Mouse (Mus musculus): ENCODE measurements at regions not wholly inside any gene's neighbourhood (a gene's known extent, or its start where the extent isn't known, plus 50 kb on each side); places are given as distances from the start of the nearest gene placed in this dataset.

DNA sequence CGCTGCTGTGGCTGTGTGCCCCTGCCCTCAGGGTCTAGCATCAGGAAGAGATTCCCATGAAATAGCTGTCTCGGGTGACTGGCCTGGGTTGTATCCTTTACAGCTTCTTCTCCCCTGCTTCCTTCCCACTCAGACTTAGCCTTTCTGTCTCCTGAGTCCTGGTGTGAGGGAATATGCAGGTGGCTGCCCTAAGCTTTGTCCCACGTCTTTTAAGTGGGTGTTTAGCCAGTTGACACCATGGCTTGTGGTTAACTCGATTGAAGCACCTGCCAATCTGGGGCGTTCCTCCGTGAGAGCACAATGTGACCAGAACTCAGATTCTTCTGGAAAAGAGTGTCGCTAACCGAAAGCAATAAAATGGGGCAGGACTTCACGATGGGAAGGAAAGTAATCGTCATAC, 369.4 kb upstream of the 3110018I06Rik start:
- no peak overlapping the region for H3K27ac ChIP-seq (replicated peaks)
- 73% methylated on average over 10 of the region's 10 CpGs for WGBS
- DNase-seq (ENCODE audit: low spot score), result no peak

DNA sequence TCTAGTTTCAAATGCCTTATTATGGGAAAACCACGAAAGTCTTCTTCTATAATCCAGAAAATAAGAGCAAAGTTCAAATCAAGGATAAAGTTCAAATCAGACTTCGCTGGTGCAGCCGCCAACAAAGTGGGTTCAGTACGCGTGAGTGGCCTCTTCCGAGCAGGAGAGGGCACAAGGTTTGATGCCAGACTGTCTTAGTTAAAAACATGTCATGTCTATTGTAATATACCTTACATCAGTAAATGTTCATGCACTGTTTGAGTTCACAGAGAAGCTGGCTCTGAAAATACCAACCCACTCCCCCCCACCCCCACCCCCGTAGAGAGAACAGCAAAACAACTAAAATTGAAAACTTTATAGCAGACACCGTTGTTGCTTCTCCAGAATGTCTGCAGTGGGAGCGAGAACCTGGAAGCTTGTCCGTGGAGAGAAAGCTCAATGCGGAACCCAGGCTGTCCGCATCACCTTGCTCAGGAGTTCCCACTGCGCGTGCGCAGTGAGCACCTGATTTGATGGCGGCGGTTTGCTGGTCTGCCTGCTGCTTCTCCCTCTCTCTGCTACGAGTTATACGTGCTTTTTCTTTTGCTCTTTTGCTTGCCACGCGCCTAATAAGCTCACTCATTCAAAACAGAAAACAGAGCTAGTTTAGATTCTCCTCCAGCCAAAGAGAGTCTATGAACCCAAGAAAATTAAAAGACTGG, 367.8 kb upstream of the 3110018I06Rik start:
- no peaks in the 10 kb centered on the region for H3K36me3 ChIP-seq (replicated peaks)
- peaks cover 44% of the 10 kb centered on the region for H3K4me1 ChIP-seq
- DNase-seq (ENCODE audit: low spot score), result no peak
- no peak overlapping the region for H3K4me3 ChIP-seq
- no peak overlapping the region for H3K27ac ChIP-seq (replicated peaks)
- no peaks in the 10 kb centered on the region for H3K27me3 ChIP-seq (replicated peaks; ENCODE audit: low read depth, poor library complexity, severe bottlenecking)
- no peaks in the 10 kb centered on the region for H3K9me3 ChIP-seq
- WGBS, result 87% methylated on average over 21 of the region's 21 CpGs

More for the DNA sequence above, 369.4 kb upstream of the 3110018I06Rik start:
- H3K36me3 ChIP-seq (replicated peaks), result no peaks in the 10 kb centered on the region
- no peaks in the 10 kb centered on the region for H3K27me3 ChIP-seq (replicated peaks; ENCODE audit: low read depth, poor library complexity, severe bottlenecking)
- H3K9me3 ChIP-seq, result no peaks in the 10 kb centered on the region
- H3K4me3 ChIP-seq, result no peak overlapping the region
- H3K4me1 ChIP-seq, result peaks cover 32% of the 10 kb centered on the region

DNA sequence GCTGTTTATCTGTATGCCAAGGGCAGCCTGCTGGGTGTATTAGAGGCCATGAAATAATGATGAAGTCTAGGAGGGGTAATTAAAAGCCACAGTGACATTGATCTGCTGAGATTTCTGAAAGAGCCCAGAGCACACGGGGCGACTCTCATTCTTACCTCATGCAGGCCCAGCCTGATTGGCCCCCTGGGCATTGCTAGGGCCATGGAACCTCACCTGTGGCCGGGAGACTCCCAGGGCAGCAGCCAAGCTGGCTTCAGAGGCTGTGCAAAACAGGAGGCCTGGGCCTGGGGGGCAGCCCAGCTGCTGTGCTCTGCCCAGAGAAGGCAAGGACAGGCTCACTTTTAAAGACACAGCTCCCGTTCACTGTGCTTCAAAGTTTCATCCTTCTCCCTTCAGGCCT, 366.4 kb upstream of the 3110018I06Rik start:
- no peaks in the 10 kb centered on the region for H3K27me3 ChIP-seq (replicated peaks; ENCODE audit: low read depth, poor library complexity, severe bottlenecking)
- DNase-seq (ENCODE audit: low spot score), result no peak
- peak overlapping the region; percentile 75 for H3K27ac ChIP-seq (replicated peaks)
- H3K4me1 ChIP-seq, result peaks cover 44% of the 10 kb centered on the region
- H3K4me3 ChIP-seq, result no peak overlapping the region
- no peaks in the 10 kb centered on the region for H3K36me3 ChIP-seq (replicated peaks)
- WGBS, result 52% methylated on average over 4 of the region's 4 CpGs
- H3K9me3 ChIP-seq, result no peaks in the 10 kb centered on the region

DNA sequence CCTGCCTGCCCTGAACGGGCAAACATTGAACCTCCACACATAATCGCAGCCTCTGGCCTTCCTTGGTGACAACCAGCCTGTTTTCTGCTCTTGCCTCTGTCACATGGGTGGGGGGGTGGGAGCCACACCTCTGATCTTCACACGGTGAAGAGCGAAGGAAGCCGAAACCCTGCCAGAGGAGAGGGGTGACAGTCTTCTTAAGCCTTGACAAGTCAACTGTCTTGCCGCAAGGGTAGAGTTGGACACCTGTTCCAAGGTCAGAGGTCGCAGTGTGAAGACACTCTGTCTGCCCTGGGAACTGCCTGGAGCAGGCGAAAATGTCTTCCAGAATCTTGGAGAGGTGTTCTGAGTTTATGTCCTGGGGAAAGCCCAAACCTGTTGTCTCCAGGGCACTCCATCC, 364.8 kb upstream of the 3110018I06Rik start:
- Histone ChIP-seq H3K36me3 (replicated peaks) (no peaks in the 10 kb centered on the region), H3K9me3 (no peaks in the 10 kb centered on the region), H3K4me3 (no peak overlapping the region), H3K27me3 (replicated peaks; ENCODE audit: low read depth, poor library complexity, severe bottlenecking) (no peaks in the 10 kb centered on the region), H3K4me1 (peaks cover 43% of the 10 kb centered on the region), H3K27ac (replicated peaks) (no peak overlapping the region)
- 77% methylated on average over 8 of the region's 8 CpGs for WGBS
- no peak for DNase-seq (ENCODE audit: low spot score)

DNA sequence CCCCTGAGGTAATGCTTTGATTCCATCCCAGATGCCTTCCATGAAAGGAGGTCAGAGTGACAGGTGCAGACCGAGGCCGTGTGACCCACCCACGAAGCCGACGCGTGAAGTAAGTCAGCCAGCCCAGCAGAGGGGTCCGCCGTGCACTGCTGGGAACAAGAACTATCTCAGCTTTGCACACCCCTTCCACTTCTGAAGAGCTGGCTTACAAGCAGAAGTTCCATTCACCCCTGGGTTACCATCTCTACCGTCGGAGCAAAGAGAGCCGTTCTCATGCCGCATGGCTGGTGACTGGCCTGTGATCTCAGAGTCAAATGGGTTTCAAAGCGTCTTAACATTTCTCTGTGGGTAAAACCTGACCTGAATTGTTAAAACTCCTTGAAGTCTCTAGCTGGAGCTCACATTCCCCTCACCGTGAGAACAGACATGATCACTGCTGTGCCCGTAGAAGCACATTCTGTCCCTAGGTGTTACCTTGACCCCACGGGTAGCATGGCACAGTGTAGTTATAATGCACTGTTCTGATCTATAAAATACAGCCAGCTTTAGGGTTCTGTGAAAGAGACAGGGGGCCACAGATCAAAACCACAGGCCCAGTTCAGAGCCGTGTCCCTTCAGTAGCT, 364.1 kb upstream of the 3110018I06Rik start:
- H3K27me3 ChIP-seq (replicated peaks; ENCODE audit: low read depth, poor library complexity, severe bottlenecking), result no peaks in the 10 kb centered on the region
- peak overlapping the region; percentile 52; the same call in 1 of the 2 replicates for H3K27ac ChIP-seq (replicated peaks)
- H3K9me3 ChIP-seq, result no peaks in the 10 kb centered on the region
- DNase-seq (ENCODE audit: low spot score), result no peak
- no peaks in the 10 kb centered on the region for H3K36me3 ChIP-seq (replicated peaks)
- WGBS, result 90% methylated on average over 17 of the region's 17 CpGs
- peaks cover 37% of the 10 kb centered on the region for H3K4me1 ChIP-seq
- H3K4me3 ChIP-seq, result no peak overlapping the region

DNA sequence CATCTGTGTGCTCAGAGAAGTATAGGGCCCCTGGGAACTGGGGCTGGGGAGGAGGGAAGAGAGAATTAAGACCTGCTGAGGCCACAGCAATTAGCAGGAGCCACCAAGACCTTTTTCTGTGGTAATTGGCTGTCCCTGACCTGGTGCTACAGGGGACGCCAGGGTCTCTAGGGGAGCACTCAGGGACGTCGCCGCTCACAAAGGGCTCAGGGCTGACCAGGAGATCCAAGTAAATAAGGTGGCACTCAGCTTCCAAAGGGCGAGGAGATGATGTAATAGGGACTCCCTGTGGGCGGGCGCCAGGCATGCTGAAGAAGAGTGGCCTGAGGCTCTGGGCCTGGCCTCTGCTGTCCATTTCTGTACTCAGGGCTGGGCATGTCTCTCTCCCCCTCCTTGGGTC, 363.2 kb upstream of the 3110018I06Rik start:
- no peaks in the 10 kb centered on the region for H3K27me3 ChIP-seq (replicated peaks; ENCODE audit: low read depth, poor library complexity, severe bottlenecking)
- peaks cover 37% of the 10 kb centered on the region for H3K4me1 ChIP-seq
- H3K4me3 ChIP-seq, result no peak overlapping the region
- H3K27ac ChIP-seq (replicated peaks), result peak overlapping the region; percentile 52; the same call in 1 of the 2 replicates
- H3K9me3 ChIP-seq, result no peaks in the 10 kb centered on the region
- 51% methylated on average over 7 of the region's 7 CpGs for WGBS
- no peaks in the 10 kb centered on the region for H3K36me3 ChIP-seq (replicated peaks)
- no peak for DNase-seq (ENCODE audit: low spot score)

DNA sequence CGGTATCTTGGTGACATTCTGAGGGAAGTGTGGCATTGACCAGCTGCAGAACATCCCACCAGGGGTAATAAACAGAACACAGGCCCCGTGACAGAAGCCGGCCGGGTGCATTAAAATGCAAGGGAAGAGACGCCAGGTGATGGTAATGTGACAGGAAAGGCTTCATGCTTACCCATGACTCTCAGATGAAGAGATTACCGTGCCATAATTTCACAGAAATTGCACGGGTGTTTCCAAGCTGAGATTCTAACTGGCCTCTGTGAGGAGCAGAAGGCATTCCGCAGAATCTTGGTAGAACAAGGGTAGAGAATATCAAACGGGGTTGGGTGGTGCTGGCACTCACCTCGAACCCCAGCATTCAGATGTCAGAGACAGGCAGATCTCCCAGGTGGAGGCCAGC, 362.4 kb upstream of the 3110018I06Rik start:
- WGBS, result 90% methylated on average over 10 of the region's 10 CpGs
- no peaks in the 10 kb centered on the region for H3K9me3 ChIP-seq
- no peak overlapping the region for H3K4me3 ChIP-seq
- peaks cover 31% of the 10 kb centered on the region for H3K4me1 ChIP-seq
- no peaks in the 10 kb centered on the region for H3K36me3 ChIP-seq (replicated peaks)
- no peak overlapping the region for H3K27ac ChIP-seq (replicated peaks)
- DNase-seq (ENCODE audit: low spot score), result no peak
- H3K27me3 ChIP-seq (replicated peaks; ENCODE audit: low read depth, poor library complexity, severe bottlenecking), result no peaks in the 10 kb centered on the region

DNA sequence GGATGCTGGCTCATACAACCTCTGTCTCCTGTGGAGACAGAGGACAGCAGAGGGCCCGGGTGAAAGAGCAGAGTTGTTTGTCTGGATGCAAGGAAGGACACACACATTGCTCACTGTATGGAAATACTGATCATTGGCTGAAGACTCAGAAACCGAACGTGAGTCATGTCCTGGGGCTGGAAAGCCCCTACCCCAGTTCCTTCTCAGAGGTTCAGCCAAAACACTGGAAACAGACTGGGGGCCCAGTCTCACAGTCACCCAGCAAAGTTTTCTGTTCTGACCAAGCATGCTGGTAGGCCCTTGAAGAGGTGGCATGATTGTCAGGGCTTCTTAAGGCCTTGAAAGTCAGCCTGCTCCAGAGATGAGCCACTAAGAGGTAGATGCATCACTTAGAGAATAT, 360.8 kb upstream of the 3110018I06Rik start:
- no peak for DNase-seq (ENCODE audit: low spot score)
- Histone ChIP-seq H3K27ac (replicated peaks) (no peak overlapping the region), H3K36me3 (replicated peaks) (no peaks in the 10 kb centered on the region), H3K27me3 (replicated peaks; ENCODE audit: low read depth, poor library complexity, severe bottlenecking) (no peaks in the 10 kb centered on the region), H3K4me3 (no peak overlapping the region), H3K9me3 (no peaks in the 10 kb centered on the region), H3K4me1 (peaks cover 17% of the 10 kb centered on the region)
- WGBS, result 88% methylated on average over 3 of the region's 3 CpGs

DNA sequence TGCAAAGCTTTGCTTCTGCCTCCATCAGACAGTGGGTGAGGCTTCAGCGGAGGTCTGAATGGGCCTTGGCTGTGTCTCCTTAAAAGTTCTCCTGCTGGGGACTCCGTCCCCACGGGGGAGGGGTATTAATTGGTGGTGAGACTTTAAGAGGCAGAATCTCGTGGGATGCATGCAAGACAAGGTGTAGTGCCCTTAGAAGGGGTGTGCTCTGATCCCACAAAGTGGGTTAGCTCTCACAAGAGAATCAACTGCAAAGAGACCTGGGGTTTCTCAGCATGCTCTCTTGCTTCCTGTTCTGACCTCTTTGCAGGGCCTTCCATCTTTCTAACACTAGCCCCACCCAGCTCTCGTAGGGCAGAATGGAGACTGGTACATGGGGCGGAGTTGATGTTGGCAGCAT, 359.2 kb upstream of the 3110018I06Rik start:
- Histone ChIP-seq H3K27me3 (replicated peaks; ENCODE audit: low read depth, poor library complexity, severe bottlenecking) (no peaks in the 10 kb centered on the region), H3K4me1 (peaks cover 12% of the 10 kb centered on the region), H3K4me3 (no peak overlapping the region), H3K27ac (replicated peaks) (no peak overlapping the region), H3K9me3 (no peaks in the 10 kb centered on the region), H3K36me3 (replicated peaks) (no peaks in the 10 kb centered on the region)
- 72% methylated on average over 6 of the region's 6 CpGs for WGBS
- no peak for DNase-seq (ENCODE audit: low spot score)

DNA sequence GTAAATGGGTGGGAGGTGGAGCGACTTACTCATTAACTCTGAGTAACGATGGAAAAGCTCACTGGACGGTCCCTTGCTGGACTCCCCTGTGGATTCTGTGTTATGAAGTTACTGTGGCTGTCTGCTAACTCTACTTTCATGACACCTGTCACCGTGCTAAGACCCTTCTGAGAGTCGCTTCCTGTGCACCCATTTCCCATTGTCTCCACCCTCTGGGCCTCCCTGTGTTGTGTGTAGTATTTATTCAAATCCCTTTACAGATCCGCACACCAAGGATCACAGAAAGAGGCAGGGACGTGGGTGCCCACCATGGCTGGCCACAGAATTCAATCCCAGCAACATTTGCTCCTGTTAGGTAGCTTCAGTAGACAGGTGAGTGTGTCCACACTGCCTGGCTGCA, 357.1 kb upstream of the 3110018I06Rik start:
- no peak for DNase-seq (ENCODE audit: low spot score)
- Histone ChIP-seq H3K4me3 (no peak overlapping the region), H3K9me3 (no peaks in the 10 kb centered on the region), H3K27me3 (replicated peaks; ENCODE audit: low read depth, poor library complexity, severe bottlenecking) (no peaks in the 10 kb centered on the region), H3K36me3 (replicated peaks) (no peaks in the 10 kb centered on the region), H3K27ac (replicated peaks) (no peak overlapping the region), H3K4me1 (no peaks in the 10 kb centered on the region)
- WGBS, result 84% methylated on average over 7 of the region's 7 CpGs

DNA sequence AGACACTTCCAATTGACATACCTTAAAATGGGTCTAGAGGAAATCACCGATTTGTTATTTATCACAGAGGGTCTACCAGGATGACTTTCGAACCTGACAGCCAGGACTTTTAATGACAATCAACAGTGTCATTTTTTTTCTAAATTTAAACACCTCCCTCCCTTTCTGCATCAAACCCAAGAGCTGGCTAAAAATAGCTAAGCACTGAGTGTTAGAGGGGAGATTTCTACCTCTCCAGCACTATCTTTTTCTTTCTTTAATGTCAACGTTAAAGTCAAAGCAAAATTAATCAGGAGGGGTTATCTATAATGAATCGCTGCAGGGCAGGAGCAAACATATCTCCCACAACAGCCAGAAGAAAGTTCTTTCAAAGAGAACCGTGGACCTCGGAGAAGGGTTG, 356.6 kb upstream of the 3110018I06Rik start:
- 84% methylated on average over 6 of the region's 6 CpGs for WGBS
- H3K36me3 ChIP-seq (replicated peaks), result no peaks in the 10 kb centered on the region
- H3K4me1 ChIP-seq, result no peaks in the 10 kb centered on the region
- no peak overlapping the region for H3K4me3 ChIP-seq
- no peak overlapping the region for H3K27ac ChIP-seq (replicated peaks)
- no peak for DNase-seq (ENCODE audit: low spot score)
- H3K9me3 ChIP-seq, result no peaks in the 10 kb centered on the region
- H3K27me3 ChIP-seq (replicated peaks; ENCODE audit: low read depth, poor library complexity, severe bottlenecking), result no peaks in the 10 kb centered on the region

DNA sequence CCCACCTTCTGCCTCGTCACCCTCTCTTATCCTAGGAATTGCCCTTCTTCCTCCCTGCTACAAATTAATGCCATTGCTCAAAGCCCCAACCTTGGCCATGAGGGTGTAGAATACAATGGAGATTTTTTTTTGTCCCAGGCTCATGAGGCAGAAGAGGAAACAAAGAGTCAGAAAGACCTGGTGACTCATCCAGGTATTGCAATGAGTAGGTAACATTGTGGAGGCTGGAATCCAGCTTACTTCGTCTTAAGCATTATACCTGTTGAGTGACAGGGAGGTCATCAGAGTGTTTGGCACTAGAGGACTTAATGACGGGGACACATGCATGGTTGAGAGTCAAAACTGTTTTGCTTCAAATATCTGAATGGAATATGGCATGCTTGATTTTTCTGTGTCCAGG, 355.9 kb upstream of the 3110018I06Rik start:
- Histone ChIP-seq H3K4me3 (no peak overlapping the region), H3K4me1 (no peaks in the 10 kb centered on the region), H3K27me3 (replicated peaks; ENCODE audit: low read depth, poor library complexity, severe bottlenecking) (no peaks in the 10 kb centered on the region), H3K9me3 (no peaks in the 10 kb centered on the region), H3K27ac (replicated peaks) (no peak overlapping the region), H3K36me3 (replicated peaks) (no peaks in the 10 kb centered on the region)
- no peak for DNase-seq (ENCODE audit: low spot score)
- 77% methylated on average over 3 of the region's 3 CpGs for whole genome bisulfite sequencing

DNA sequence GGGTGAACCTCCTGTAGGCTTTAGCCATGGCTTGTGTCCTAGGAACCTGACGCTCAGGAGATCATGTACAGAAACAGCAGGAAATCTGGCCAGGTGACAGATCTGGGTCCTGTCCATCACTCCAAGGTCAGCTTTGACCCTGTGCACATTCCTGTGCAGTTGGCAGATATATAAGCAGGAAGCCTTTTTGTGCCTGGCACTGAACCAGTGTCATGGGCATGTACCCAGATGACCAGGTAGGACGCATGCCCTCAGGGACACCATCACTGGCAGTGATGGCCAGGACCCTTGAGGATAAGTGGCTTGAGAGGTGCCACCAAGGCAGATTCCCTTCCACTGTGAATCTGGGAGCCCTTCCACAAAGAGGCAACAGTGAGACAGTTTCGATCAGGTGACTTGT, 354.1 kb upstream of the 3110018I06Rik start:
- H3K27me3 ChIP-seq (replicated peaks; ENCODE audit: low read depth, poor library complexity, severe bottlenecking), result no peaks in the 10 kb centered on the region
- no peak overlapping the region for H3K27ac ChIP-seq (replicated peaks)
- no peak for DNase-seq (ENCODE audit: low spot score)
- no peaks in the 10 kb centered on the region for H3K9me3 ChIP-seq
- H3K36me3 ChIP-seq (replicated peaks), result no peaks in the 10 kb centered on the region
- H3K4me1 ChIP-seq, result no peaks in the 10 kb centered on the region
- no peak overlapping the region for H3K4me3 ChIP-seq
- 88% methylated on average over 3 of the region's 3 CpGs for WGBS

Data from embryonic facial prominence, embryonic 10.5 days (tissue).